Mouse (Mus musculus): ENCODE results near the gene Prkce. TPM values are rescaled to one million over a fixed set of nuclear protein-coding genes. Genes with fewer than 3 reads are reported as not detected.
A peak's percentile ranks its signal among the peaks of the same experiment; 100 is the strongest.

Prkce gene
- total and polyA plus RNA-seq, 2 experiments from 2014 or later = 50.8 to 55.8 TPM

DNA sequence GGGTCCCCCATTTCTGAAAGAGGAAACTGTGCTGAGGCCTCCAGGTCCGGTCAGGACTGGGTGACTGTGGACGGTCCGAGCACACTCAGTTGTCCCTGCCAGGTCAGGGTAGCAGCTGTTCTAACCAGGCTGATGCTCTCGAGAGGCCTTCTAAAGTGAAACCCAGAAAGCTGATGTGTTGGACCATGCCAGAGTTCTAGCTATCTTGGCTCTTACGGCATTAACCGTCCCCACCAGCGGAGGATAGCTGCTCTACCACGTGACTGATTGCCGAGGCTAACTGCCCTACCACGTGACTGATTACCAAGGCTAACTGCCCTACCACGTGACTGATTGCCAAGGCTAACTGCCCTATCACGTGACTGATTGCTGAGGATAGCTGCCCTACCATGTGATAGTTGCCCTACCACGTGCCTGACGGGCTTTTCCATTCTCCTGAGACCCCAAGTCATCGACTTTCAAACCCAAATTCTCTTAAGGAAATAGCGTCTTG is 62.6 kb downstream of the Prkce start:
- H3K4me3 ChIP-seq (ENCODE audit: low read length) = no peak overlapping the region
- DNase-seq (ENCODE audit: low spot score) (no peak), ATAC-seq (no peak)
- H3K9me3 ChIP-seq (ENCODE audit: low read length) = no peaks in the 10 kb centered on the region
- H3K9ac ChIP-seq (replicated peaks; ENCODE audit: low read length) = no peak overlapping the region
- TF ChIP-seq CTCF (IDR thresholded peaks at IDR 0.05; ENCODE audit: low read depth) = no peak
- no peak overlapping the region for H3K27ac ChIP-seq
- no peak overlapping the region for H3K4me2 ChIP-seq (ENCODE audit: low read depth, low read length)
- no peaks in the 10 kb centered on the region for H3K27me3 ChIP-seq (ENCODE audit: insufficient read depth, low read length)
- H3K4me1 ChIP-seq (ENCODE audit: insufficient read depth, low read length) = peaks cover 16% of the 10 kb centered on the region
- WGBS = 86% methylated on average over 16 of the region's 16 CpGs
- no peaks in the 10 kb centered on the region for H3K36me3 ChIP-seq (ENCODE audit: insufficient read depth, low read length)

GRCm38 (mm10) chr17:86231741-86232179 is 64.2 kb downstream of the Prkce start:
- Histone ChIP-seq H3K9me3 (ENCODE audit: low read length) (no peaks in the 10 kb centered on the region), H3K4me1 (ENCODE audit: insufficient read depth, low read length) (peaks cover 9% of the 10 kb centered on the region), H3K36me3 (ENCODE audit: insufficient read depth, low read length) (no peaks in the 10 kb centered on the region), H3K4me2 (ENCODE audit: low read depth, low read length) (no peak overlapping the region), H3K27me3 (ENCODE audit: insufficient read depth, low read length) (no peaks in the 10 kb centered on the region), H3K4me3 (ENCODE audit: low read length) (no peak overlapping the region), H3K27ac (peak overlapping the region; percentile 45; the same call in 1 of the 2 replicates), H3K9ac (replicated peaks; ENCODE audit: low read length) (no peak overlapping the region)
- WGBS = 50% methylated on average over 12 of the region's 12 CpGs
- TF ChIP-seq CTCF (IDR thresholded peaks at IDR 0.05; ENCODE audit: low read depth) = no peak
- ATAC-seq = peak; percentile 75
- DNase-seq (ENCODE audit: low spot score) = peak; percentile 88

DNA sequence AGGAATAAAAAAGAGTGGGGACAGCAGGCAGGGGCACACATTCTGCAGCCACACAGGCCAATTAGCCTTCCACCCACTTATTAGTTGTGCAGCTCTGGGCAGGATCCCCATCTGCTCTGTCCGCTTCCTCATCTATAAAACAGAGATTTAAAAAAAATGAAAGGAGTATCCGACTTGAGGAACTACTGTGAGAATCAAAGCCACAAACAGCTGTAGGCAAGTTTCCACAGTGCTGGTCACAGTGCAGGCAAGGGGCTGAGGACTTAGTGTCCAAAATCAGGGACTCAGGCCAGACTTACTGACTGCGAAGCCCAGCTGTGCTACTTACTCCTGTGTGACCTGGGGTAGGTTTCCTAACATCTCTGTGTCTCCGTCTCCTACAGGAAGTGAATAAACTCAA is 64.7 kb downstream of the Prkce start:
- no peaks in the 10 kb centered on the region for H3K36me3 ChIP-seq (ENCODE audit: insufficient read depth, low read length)
- ATAC-seq = no peak
- H3K27me3 ChIP-seq (ENCODE audit: insufficient read depth, low read length) = no peaks in the 10 kb centered on the region
- no peak for DNase-seq (ENCODE audit: low spot score)
- H3K9ac ChIP-seq (replicated peaks; ENCODE audit: low read length) = no peak overlapping the region
- H3K27ac ChIP-seq = peak overlapping the region; percentile 45; the same call in 1 of the 2 replicates
- WGBS = 69% methylated on average over 4 of the region's 4 CpGs
- H3K4me1 ChIP-seq (ENCODE audit: insufficient read depth, low read length) = peaks cover 9% of the 10 kb centered on the region
- TF ChIP-seq CTCF (IDR thresholded peaks at IDR 0.05; ENCODE audit: low read depth) = no peak
- H3K4me2 ChIP-seq (ENCODE audit: low read depth, low read length) = no peak overlapping the region
- no peaks in the 10 kb centered on the region for H3K9me3 ChIP-seq (ENCODE audit: low read length)
- no peak overlapping the region for H3K4me3 ChIP-seq (ENCODE audit: low read length)

DNA sequence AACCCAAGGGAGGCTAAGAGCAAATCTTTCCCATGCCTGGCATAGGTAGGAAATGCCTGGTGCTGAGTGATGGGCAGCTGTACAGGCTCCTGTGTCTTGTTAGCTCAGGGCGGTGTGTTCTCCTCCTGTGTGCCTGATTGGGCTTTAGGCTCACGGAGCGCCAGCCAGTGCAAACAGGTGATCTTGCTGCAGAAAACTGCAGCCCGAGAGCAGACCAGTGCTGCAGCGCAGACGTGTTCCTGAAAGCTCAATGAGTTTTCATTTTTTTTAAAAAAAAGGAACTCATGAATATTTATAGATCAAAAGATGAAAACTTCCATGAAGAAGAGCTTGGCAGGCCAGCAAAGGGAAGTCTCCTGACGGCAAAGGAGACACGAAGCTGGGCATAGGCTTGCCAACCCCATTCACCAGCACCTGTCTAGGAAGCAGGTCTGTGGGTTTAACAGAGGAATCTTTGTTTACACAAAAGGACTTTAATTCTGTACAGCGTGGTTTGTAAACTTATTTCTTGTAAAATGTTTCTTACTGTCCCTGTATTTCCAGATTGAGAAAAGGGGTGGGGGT is 67.1 kb downstream of the Prkce start:
- DNase-seq (ENCODE audit: low spot score) = peak; percentile 65
- 29% methylated on average over 9 of the region's 9 CpGs for WGBS

GRCm38 (mm10) chr17:86236026-86236712 is 68.6 kb downstream of the Prkce start:
- no peaks in the 10 kb centered on the region for H3K9me3 ChIP-seq (ENCODE audit: low read length)
- no peaks in the 10 kb centered on the region for H3K36me3 ChIP-seq (ENCODE audit: insufficient read depth, low read length)
- peak; percentile 25; the same call in 1 of the 2 replicates for ATAC-seq

More for the DNA sequence above, 67.1 kb downstream of the Prkce start:
- H3K9me3 ChIP-seq (ENCODE audit: low read length) = no peaks in the 10 kb centered on the region
- no peak overlapping the region for H3K4me2 ChIP-seq (ENCODE audit: low read depth, low read length)
- no peak overlapping the region for H3K4me3 ChIP-seq (ENCODE audit: low read length)
- no peaks in the 10 kb centered on the region for H3K27me3 ChIP-seq (ENCODE audit: insufficient read depth, low read length)
- no peak for TF ChIP-seq CTCF (IDR thresholded peaks at IDR 0.05; ENCODE audit: low read depth)
- peak overlapping the region; percentile 2; the same call in 1 of the 2 replicates for H3K27ac ChIP-seq
- no peaks in the 10 kb centered on the region for H3K36me3 ChIP-seq (ENCODE audit: insufficient read depth, low read length)
- H3K4me1 ChIP-seq (ENCODE audit: insufficient read depth, low read length) = peaks cover 6% of the 10 kb centered on the region; the same call in 1 of the 2 replicates
- no peak overlapping the region for H3K9ac ChIP-seq (replicated peaks; ENCODE audit: low read length)
- peak; percentile 75 for ATAC-seq

GRCm38 (mm10) chr17:86236861-86237763 is 69.5 kb downstream of the Prkce start:
- peak; percentile 84 for ATAC-seq

More at GRCm38 (mm10) chr17:86236026-86236712, 68.6 kb downstream of the Prkce start:
- Histone ChIP-seq H3K27me3 (ENCODE audit: insufficient read depth, low read length) (no peaks in the 10 kb centered on the region), H3K4me1 (ENCODE audit: insufficient read depth, low read length) (peaks cover 6% of the 10 kb centered on the region; the same call in 1 of the 2 replicates), H3K27ac (peak overlapping the region; percentile 6; the same call in 1 of the 2 replicates), H3K9ac (replicated peaks; ENCODE audit: low read length) (no peak overlapping the region), H3K4me3 (ENCODE audit: low read length) (no peak overlapping the region), H3K4me2 (ENCODE audit: low read depth, low read length) (no peak overlapping the region)
- peak; percentile 34 for DNase-seq (ENCODE audit: low spot score)
- no peak for TF ChIP-seq CTCF (IDR thresholded peaks at IDR 0.05; ENCODE audit: low read depth)
- 55% methylated on average over 10 of the region's 10 CpGs for WGBS

More at GRCm38 (mm10) chr17:86236861-86237763, 69.5 kb downstream of the Prkce start:
- peaks cover 6% of the 10 kb centered on the region; the same call in 1 of the 2 replicates for H3K4me1 ChIP-seq (ENCODE audit: insufficient read depth, low read length)
- H3K4me3 ChIP-seq (ENCODE audit: low read length) = no peak overlapping the region
- 0 out of 2 replicates have a peak, but pooled peaks have one; percentile 11 for TF ChIP-seq CTCF (IDR thresholded peaks at IDR 0.05; ENCODE audit: low read depth)
- no peak overlapping the region for H3K4me2 ChIP-seq (ENCODE audit: low read depth, low read length)
- DNase-seq (ENCODE audit: low spot score) = peak; percentile 68
- no peak overlapping the region for H3K9ac ChIP-seq (replicated peaks; ENCODE audit: low read length)
- no peaks in the 10 kb centered on the region for H3K27me3 ChIP-seq (ENCODE audit: insufficient read depth, low read length)
- H3K9me3 ChIP-seq (ENCODE audit: low read length) = no peaks in the 10 kb centered on the region
- no peaks in the 10 kb centered on the region for H3K36me3 ChIP-seq (ENCODE audit: insufficient read depth, low read length)
- 77% methylated on average over 16 of the region's 16 CpGs for WGBS
- H3K27ac ChIP-seq = peak overlapping the region; percentile 6; the same call in 1 of the 2 replicates
